Mouse (Mus musculus) intestine, embryonic 16.5 days (tissue): ENCODE measurements around the gene Gm26897. TPM values are rescaled to one million over a fixed set of nuclear protein-coding genes. Genes with fewer than 3 reads are reported as not detected.

Experiments
- ATAC-seq: fragments of 200-750 bp; cut with Nextera tagmentation; 2 replicates; pipeline ENCODE4 v1.8.0; 2017; ENCODE audit warnings: moderate TSS enrichment, moderate library complexity
- H3K27ac ChIP-seq: fragments of 300-500 bp; sonication (generic); 2 replicates; pipeline ENCODE4 v1.5.1; 2014; ENCODE audit warnings: mild to moderate bottlenecking, low read length
- H3K27me3 ChIP-seq: fragments of 300-500 bp; sonication (generic); replicated peaks from 2 replicates; pipeline ENCODE4 v1.6.1; 2014; ENCODE audit warnings: low read length, control low read depth, mixed read lengths; ENCODE audit not compliant: control insufficient read depth, insufficient read depth
- H3K36me3 ChIP-seq: fragments of 300-500 bp; sonication (generic); 2 replicates; pipeline ENCODE4 v1.6.1; 2014; ENCODE audit warnings: low read length, control low read depth; ENCODE audit not compliant: control insufficient read depth, insufficient read depth
- H3K4me1 ChIP-seq: fragments of 300-500 bp; sonication (generic); 2 replicates; pipeline ENCODE4 v1.6.1; 2014; ENCODE audit warnings: low read length, control low read depth, mixed read lengths; ENCODE audit not compliant: control insufficient read depth, insufficient read depth
- H3K4me2 ChIP-seq: fragments of 300-500 bp; sonication (generic); 2 replicates; pipeline ENCODE4 v1.6.1; 2014; ENCODE audit warnings: low read depth, low read length, control low read depth
- H3K4me3 ChIP-seq: fragments of 300-500 bp; sonication (generic); 2 replicates; pipeline ENCODE4 v1.5.1; 2014; ENCODE audit warnings: mild to moderate bottlenecking, low read length
- H3K9ac ChIP-seq: fragments of 300-500 bp; sonication (generic); 2 replicates; pipeline ENCODE4 v1.6.1; 2014; ENCODE audit warnings: low read depth, low read length
- H3K9me3 ChIP-seq: fragments of 300-500 bp; sonication (generic); 2 replicates; pipeline ENCODE4 v1.6.1; 2016; ENCODE audit warnings: low read length, control low read depth; ENCODE audit not compliant: control insufficient read depth
- WGBS: fragments of 180-500 bp; shearing (Covaris S2); extraction: QIAGEN DNeasy Blood & Tissue Kit; methylation state at CpG from one replicate; pipeline ENCODE4 v1.1.7; 2014; 5-methylcytosine and 5-hydroxymethylcytosine counted together
- polyA plus RNA-seq: library from polyadenylated mRNA; unstranded; fragments of >200 nt; fragmentation: Nextera tagmentation; extraction: Ambion mirVana; gene quantifications from 2 replicates; pipeline ENCODE4 v1.2.1, GENCODE M21; 2015

Gene Gm26897
- polyA plus RNA-seq, 1 experiment from 2014 or later = not detected

DNA sequence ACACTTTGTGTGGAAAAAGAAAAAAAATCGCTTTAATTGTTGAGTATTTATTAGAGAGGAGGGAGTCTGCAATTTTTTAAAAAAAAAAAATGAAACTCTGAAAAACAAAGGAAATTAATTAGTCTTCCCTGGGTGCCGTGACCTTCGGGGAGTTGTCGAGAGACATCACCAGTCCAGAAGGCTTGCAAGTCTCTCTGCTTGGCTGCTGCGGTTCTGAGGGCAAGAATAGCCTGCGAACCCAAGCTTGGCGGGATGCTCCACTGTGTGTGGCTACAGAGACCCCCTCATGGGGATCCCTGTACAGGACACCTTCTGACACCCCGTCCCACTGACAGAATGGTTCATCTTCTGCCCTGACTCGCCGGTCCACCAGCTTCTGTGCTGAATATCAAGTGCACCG, 7.6 kb downstream of the Gm26897 start:
- WGBS = 28% methylated on average over 11 of the region's 11 CpGs
- no peak overlapping the region for H3K9ac ChIP-seq
- no peak overlapping the region for H3K27ac ChIP-seq
- no peak overlapping the region for H3K4me3 ChIP-seq
- H3K4me2 ChIP-seq = no peak overlapping the region
- H3K4me1 ChIP-seq = no peaks in the 10 kb centered on the region
- no peak for ATAC-seq
- H3K9me3 ChIP-seq = no peaks in the 10 kb centered on the region
- H3K36me3 ChIP-seq = no peaks in the 10 kb centered on the region
- peaks cover 6% of the 10 kb centered on the region for H3K27me3 ChIP-seq

- H3K4me2 ChIP-seq = no peak overlapping the region
- H3K9ac ChIP-seq = 0 out of 2 replicates have a peak overlapping the region, but pooled peaks have one; percentile 4
Observed at GRCm38 (mm10) chr5:111742290-111742898, 8.7 kb downstream of the Gm26897 start.

DNA sequence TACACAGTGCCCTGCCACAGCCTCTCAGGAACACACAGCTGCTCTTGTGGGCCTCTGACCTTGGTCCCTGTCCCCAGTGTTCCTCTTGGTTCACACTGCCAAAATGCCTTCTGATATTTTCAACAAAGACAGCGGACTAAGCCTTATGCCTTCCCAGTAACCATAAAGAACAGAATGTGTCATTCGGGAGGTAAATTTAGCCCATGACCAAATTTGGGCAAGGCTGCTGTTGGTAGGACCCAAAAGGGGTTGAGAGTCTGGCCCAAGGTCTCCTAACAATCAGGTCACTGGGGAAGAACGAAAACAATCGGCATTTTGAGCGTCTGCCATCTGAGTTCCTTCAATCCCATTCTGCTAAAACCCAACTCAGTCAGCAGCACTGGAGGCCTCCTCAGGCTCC, 15.9 kb downstream of the Gm26897 start:
- Histone ChIP-seq H3K9ac (no peak overlapping the region), H3K27ac (no peak overlapping the region), H3K9me3 (no peaks in the 10 kb centered on the region), H3K4me3 (no peak overlapping the region), H3K27me3 (no peaks in the 10 kb centered on the region), H3K36me3 (no peaks in the 10 kb centered on the region), H3K4me1 (peaks cover 3% of the 10 kb centered on the region), H3K4me2 (no peak overlapping the region)
- WGBS = 64% methylated on average over 5 of the region's 5 CpGs
- no peak for ATAC-seq

More at GRCm38 (mm10) chr5:111742290-111742898, 8.7 kb downstream of the Gm26897 start:
- H3K4me1 ChIP-seq = no peaks in the 10 kb centered on the region
- peak overlapping the region; percentile 49; the same call in 1 of the 2 replicates for H3K27ac ChIP-seq
- ATAC-seq = peak; percentile 18; the same call in 1 of the 2 replicates
- no peaks in the 10 kb centered on the region for H3K36me3 ChIP-seq
- 17% methylated on average over 13 of the region's 13 CpGs for WGBS
- H3K4me3 ChIP-seq = no peak overlapping the region
- peaks cover 6% of the 10 kb centered on the region for H3K27me3 ChIP-seq
- no peaks in the 10 kb centered on the region for H3K9me3 ChIP-seq

DNA sequence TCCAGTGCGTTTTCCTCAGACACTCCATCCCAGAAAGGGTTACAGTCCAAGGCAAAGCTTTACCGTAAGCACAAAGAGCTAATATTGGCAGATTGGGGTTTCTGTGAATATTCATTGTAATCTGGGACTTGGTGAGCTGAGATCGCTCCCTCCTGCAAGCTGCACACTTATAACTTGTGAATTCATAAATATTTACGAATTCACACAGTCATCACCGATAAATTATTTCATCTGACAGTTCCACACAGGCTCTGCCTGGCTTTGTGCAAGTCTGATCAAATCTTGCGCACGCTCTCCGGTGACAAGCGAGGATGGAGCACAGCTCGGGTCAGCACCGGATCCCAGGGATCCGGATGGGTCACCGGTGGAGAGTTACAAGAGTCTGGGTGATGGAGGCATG, 16.4 kb downstream of the Gm26897 start:
- no peak overlapping the region for H3K9ac ChIP-seq
- ATAC-seq = no peak
- WGBS = 55% methylated on average over 13 of the region's 13 CpGs
- 0 out of 2 replicates have a peak overlapping the region, but pooled peaks have one; percentile 10 for H3K27ac ChIP-seq
- no peak overlapping the region for H3K4me3 ChIP-seq
- H3K9me3 ChIP-seq = no peaks in the 10 kb centered on the region
- H3K36me3 ChIP-seq = no peaks in the 10 kb centered on the region
- H3K4me1 ChIP-seq = peaks cover 6% of the 10 kb centered on the region
- H3K4me2 ChIP-seq = no peak overlapping the region
- H3K27me3 ChIP-seq = no peaks in the 10 kb centered on the region

DNA sequence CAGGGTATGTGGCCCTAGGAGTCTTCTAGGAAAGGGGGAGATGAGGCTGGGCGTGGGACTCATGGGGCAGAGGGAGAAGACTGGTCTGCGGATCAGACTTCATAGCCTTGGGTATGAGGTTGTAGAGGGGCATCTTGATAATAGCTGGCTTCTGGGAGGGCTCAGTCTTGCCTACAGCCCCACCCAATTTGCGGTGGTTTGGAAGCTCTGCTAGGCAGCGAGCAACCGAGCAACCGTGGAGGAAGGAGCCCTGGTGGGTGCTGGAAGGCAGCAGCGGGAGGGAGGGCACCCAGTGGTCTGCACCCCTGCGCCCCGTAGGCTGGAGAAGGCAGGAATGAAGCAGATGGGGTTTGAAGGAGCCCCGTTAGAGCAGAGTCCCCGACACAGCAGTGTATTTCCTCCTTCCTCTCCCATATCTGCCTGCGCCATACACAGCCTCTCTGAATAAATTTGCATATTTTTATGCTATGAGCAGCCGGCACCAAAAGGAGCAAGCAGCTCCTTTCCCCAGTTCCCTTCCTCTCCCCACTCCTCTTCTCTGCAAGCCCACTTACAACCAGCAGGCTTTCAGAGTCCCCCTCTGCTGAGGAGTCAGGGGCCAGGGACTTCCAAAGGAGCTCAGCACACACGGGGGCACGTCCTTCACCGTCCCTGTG, 20.9 kb downstream of the Gm26897 start:
- H3K4me2 ChIP-seq = peak overlapping the region; percentile 42
- 33% methylated on average over 16 of the region's 16 CpGs for WGBS
- no peaks in the 10 kb centered on the region for H3K36me3 ChIP-seq
- peak overlapping the region; percentile 23; the same call in 1 of the 2 replicates for H3K4me3 ChIP-seq
- peak; percentile 51 for ATAC-seq
- no peaks in the 10 kb centered on the region for H3K9me3 ChIP-seq
- peaks cover 6% of the 10 kb centered on the region for H3K4me1 ChIP-seq
- H3K9ac ChIP-seq = peak overlapping the region; percentile 49
- no peaks in the 10 kb centered on the region for H3K27me3 ChIP-seq
- H3K27ac ChIP-seq = no peak overlapping the region

GRCm38 (mm10) chr5:111755330-111755729, 21.6 kb downstream of the Gm26897 start:
- H3K4me2 ChIP-seq = no peak overlapping the region
- ATAC-seq = peak; percentile 69
- WGBS = 23% methylated on average over 5 of the region's 5 CpGs
- no peaks in the 10 kb centered on the region for H3K27me3 ChIP-seq
- no peak overlapping the region for H3K9ac ChIP-seq
- H3K4me3 ChIP-seq = no peak overlapping the region
- no peaks in the 10 kb centered on the region for H3K36me3 ChIP-seq
- H3K27ac ChIP-seq = no peak overlapping the region
- H3K4me1 ChIP-seq = peaks cover 6% of the 10 kb centered on the region
- H3K9me3 ChIP-seq = no peaks in the 10 kb centered on the region

DNA sequence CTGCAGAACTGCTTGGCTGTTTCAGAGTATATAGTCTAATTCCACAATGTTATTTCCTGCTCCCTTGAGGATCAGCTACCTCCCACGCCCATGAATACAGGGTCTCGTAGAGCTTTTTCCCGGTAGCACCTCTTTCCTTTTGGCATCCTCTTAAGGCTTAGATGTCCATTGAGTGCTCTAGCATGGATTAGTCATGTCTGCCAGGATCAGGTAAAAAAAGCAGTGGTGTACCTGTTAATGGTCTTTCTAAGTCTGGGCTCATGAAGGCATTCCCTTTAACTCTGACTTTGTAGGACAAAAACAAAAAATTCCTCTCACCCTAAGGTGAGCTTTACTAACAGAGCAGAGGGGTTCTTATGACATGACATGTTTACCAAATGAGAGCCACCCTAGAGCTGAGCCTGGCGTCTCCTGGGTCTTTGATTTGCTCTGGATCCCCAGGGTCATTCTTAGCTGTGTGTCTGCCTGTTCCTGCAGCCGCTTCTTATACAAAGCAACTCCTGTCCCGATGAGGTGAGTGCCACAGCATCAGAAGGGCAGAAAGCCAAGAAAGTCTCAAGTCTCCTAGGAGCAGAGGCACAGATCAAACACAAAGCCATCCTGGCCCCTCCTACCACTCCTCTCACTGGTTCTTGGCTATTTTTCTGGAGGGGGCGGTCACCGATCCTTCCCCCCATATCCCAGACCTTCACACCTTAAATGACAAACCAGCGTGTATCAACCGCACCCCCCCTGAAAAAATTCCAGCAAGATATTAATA, 27.2 kb downstream of the Gm26897 start:
- peak overlapping the region; percentile 37 for H3K4me3 ChIP-seq
- ATAC-seq = no peak

GRCm38 (mm10) chr5:111761574-111761973, 27.9 kb downstream of the Gm26897 start:
- H3K4me2 ChIP-seq = peak overlapping the region; percentile 63
- H3K36me3 ChIP-seq = no peaks in the 10 kb centered on the region
- H3K4me3 ChIP-seq = peak overlapping the region; percentile 37
- H3K27ac ChIP-seq = no peak overlapping the region
- ATAC-seq = no peak
- H3K9ac ChIP-seq = peak overlapping the region; percentile 61
- WGBS = under 1% methylated on average over 12 of the region's 12 CpGs
- no peaks in the 10 kb centered on the region for H3K9me3 ChIP-seq
- H3K27me3 ChIP-seq = no peaks in the 10 kb centered on the region; the same call in 1 of the 2 replicates
- H3K4me1 ChIP-seq = peaks cover 11% of the 10 kb centered on the region

More for the DNA sequence above, 27.2 kb downstream of the Gm26897 start:
- 24% methylated on average over 10 of the region's 10 CpGs for WGBS
- Histone ChIP-seq H3K27me3 (no peaks in the 10 kb centered on the region; the same call in 1 of the 2 replicates), H3K4me2 (peak overlapping the region; percentile 63), H3K27ac (no peak overlapping the region), H3K9me3 (no peaks in the 10 kb centered on the region), H3K9ac (peak overlapping the region; percentile 21; the same call in 1 of the 2 replicates), H3K4me1 (peaks cover 11% of the 10 kb centered on the region), H3K36me3 (no peaks in the 10 kb centered on the region)

- WGBS = 9% methylated on average over 17 of the region's 17 CpGs
- H3K27ac ChIP-seq = no peak overlapping the region
- no peak overlapping the region for H3K9ac ChIP-seq
Observed at GRCm38 (mm10) chr5:111762085-111762484, 28.4 kb downstream of the Gm26897 start.

More at GRCm38 (mm10) chr5:111762085-111762484, 28.4 kb downstream of the Gm26897 start:
- Histone ChIP-seq H3K4me1 (peaks cover 11% of the 10 kb centered on the region), H3K36me3 (no peaks in the 10 kb centered on the region), H3K27me3 (no peaks in the 10 kb centered on the region; the same call in 1 of the 2 replicates), H3K4me2 (peak overlapping the region; percentile 63), H3K9me3 (no peaks in the 10 kb centered on the region), H3K4me3 (peak overlapping the region; percentile 37; the same call in 1 of the 2 replicates)
- peak; percentile 42; the same call in 1 of the 2 replicates for ATAC-seq
